ENCODE assay signal across 18 mouse cellular contexts in the genomic region with DNA sequence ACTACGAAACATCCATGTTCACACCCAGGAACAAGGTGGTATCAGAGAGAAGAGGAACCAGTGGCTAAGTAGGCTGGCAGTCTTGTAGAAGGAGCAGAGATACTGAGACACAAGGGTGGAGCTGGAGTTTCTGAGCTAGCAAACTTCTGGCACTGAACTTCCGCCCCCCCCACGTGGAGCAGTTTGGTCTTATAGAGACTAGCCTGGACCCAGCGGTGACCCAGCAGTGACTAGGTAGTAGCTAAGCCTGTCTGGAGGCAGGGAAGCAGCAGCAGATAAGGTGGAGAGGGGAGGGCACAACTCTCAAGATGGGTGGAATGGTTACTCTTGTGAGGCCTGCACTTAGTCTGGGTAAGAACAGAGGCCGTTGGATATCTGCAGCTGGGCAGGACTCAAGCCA. TPM values are rescaled to one million over a fixed set of nuclear protein-coding genes. Genes with fewer than 3 reads are reported as not detected.
DNase-seq lines count a peak whose midpoint lies in the region; ATAC-seq lines count a peak whose summit lies in the region.
"Had no signal": no experiment of that assay in that cellular context is flagged by ENCODE, and none has a peak within 500 bp of the region (broad histone marks: within the 10 kb centered on the region; RNA-seq: fewer than 3 reads in every experiment).

No protein-coding gene starts in this region.

- H3K36me3 ChIP-seq in heart, embryonic 13.5 days, result peaks cover 20% of the 10 kb centered on the region
- H3K36me3 ChIP-seq in neural tube, embryonic 13.5 days, result peaks cover 8% of the 10 kb centered on the region
- H3K36me3 ChIP-seq in liver, embryonic 11.5 days (ENCODE audit: control insufficient read depth, insufficient read depth, low read length), result no peaks in the 10 kb centered on the region
- H3K36me3 ChIP-seq: hindbrain, embryonic 15.5 days had no signal

- peaks cover 70% of the 10 kb centered on the region for H3K4me1 ChIP-seq in heart, embryonic 13.5 days
- H3K4me1 ChIP-seq in neural tube, embryonic 13.5 days (replicated peaks), result peaks cover 78% of the 10 kb centered on the region
- peaks cover 33% of the 10 kb centered on the region for H3K4me1 ChIP-seq in liver, embryonic 11.5 days (replicated peaks; ENCODE audit: control insufficient read depth, insufficient read depth, low read length)

- intact Hi-C loops in heart, postnatal 36 days (cut with DNase I), result no loop called here

- H3K4me2 ChIP-seq in heart, embryonic 13.5 days, result no peak overlapping the region
- H3K4me2 ChIP-seq in neural tube, embryonic 13.5 days, result no peak overlapping the region
- no peak overlapping the region for H3K4me2 ChIP-seq in liver, embryonic 11.5 days
- H3K4me2 ChIP-seq: embryonic facial prominence, embryonic 15.5 days; heart, embryonic 15.5 days; hindbrain, embryonic 15.5 days had no signal

- no peaks in the 10 kb centered on the region for H3K9me3 ChIP-seq in heart, embryonic 13.5 days
- H3K9me3 ChIP-seq in neural tube, embryonic 13.5 days, result no peaks in the 10 kb centered on the region
- no peaks in the 10 kb centered on the region for H3K9me3 ChIP-seq in liver, embryonic 11.5 days (ENCODE audit: control insufficient read depth, low read length)
- H3K9me3 ChIP-seq: embryonic facial prominence, embryonic 15.5 days; heart, embryonic 15.5 days; hindbrain, embryonic 15.5 days had no signal

- H3K4me3 ChIP-seq in heart, embryonic 13.5 days, result no peak overlapping the region
- H3K4me3 ChIP-seq in neural tube, embryonic 13.5 days, result no peak overlapping the region
- no peak overlapping the region for H3K4me3 ChIP-seq in liver, embryonic 11.5 days (ENCODE audit: low read depth, low read length)
- H3K4me3 ChIP-seq: embryonic facial prominence, embryonic 15.5 days; heart, embryonic 15.5 days; hindbrain, embryonic 15.5 days had no signal

- H3K27me3 ChIP-seq in heart, embryonic 13.5 days (replicated peaks), result no peaks in the 10 kb centered on the region
- no peaks in the 10 kb centered on the region for H3K27me3 ChIP-seq in neural tube, embryonic 13.5 days
- no peaks in the 10 kb centered on the region for H3K27me3 ChIP-seq in liver, embryonic 11.5 days (replicated peaks; ENCODE audit: control insufficient read depth, insufficient read depth, low read length)
- H3K27me3 ChIP-seq: embryonic facial prominence, embryonic 15.5 days; heart, embryonic 15.5 days; hindbrain, embryonic 15.5 days had no signal

- peak overlapping the region; percentile 41 for H3K9ac ChIP-seq in heart, embryonic 13.5 days
- 0 out of 2 replicates have a peak overlapping the region, but pooled peaks have one; percentile 18 for H3K9ac ChIP-seq in neural tube, embryonic 13.5 days
- H3K9ac ChIP-seq in liver, embryonic 11.5 days (ENCODE audit: low read depth, low read length), result no peak overlapping the region
- H3K9ac ChIP-seq: embryonic facial prominence, embryonic 15.5 days; heart, embryonic 15.5 days; hindbrain, embryonic 15.5 days had no signal

- 57% methylated on average over 5 of the region's 5 CpGs for WGBS in heart, embryonic 13.5 days
- WGBS in neural tube, embryonic 13.5 days, result 82% methylated on average over 5 of the region's 5 CpGs
- 58% methylated on average over 5 of the region's 5 CpGs for WGBS in liver, embryonic 11.5 days

- DNase-seq in heart, postnatal 36 days, result no peak
- no peak for DNase-seq in neural tube, embryonic 10.5 days (ENCODE audit: extremely low spot score, low spot score)
- no peak for DNase-seq in liver, embryonic 11.5 days (ENCODE audit: low spot score)
- no peak for DNase-seq in left cerebral cortex, adult 9 months (ENCODE audit: low spot score in 2 of 2)
- no peak for DNase-seq in frontal cortex, postnatal 25 days (ENCODE audit: low spot score in 2 of 2)
- DNase-seq: cerebellum, adult 9-11 months; gastrocnemius, postnatal 25 days; kidney, adult 2 months; kidney, postnatal 25 days; layer of hippocampus, adult 9-11 months; lung, postnatal 10 days; thymus, postnatal 36 days had no signal

- no peak overlapping the region for H3K27ac ChIP-seq in heart, embryonic 13.5 days (replicated peaks)
- H3K27ac ChIP-seq in neural tube, embryonic 13.5 days (replicated peaks), result no peak overlapping the region; the same call in 1 of the 2 replicates
- 0 out of 2 replicates have a peak overlapping the region, but pooled peaks have one; percentile 26 for H3K27ac ChIP-seq in liver, embryonic 11.5 days (ENCODE audit: low read depth, low read length)
- H3K27ac ChIP-seq: embryonic facial prominence, embryonic 15.5 days had no signal

- ATAC-seq in heart, embryonic 13.5 days (ENCODE audit: extremely low read depth, insufficient number of reproducible peaks, low FRiP score, low TSS enrichment), result 0 out of 2 replicates have a peak, but pooled peaks have one; percentile 1
- ATAC-seq in neural tube, embryonic 13.5 days (ENCODE audit: low read depth), result no peak
- peak; percentile 58 for ATAC-seq in liver, embryonic 11.5 days (replicated peaks; ENCODE audit: low FRiP score)
- ATAC-seq in megakaryocyte-erythroid progenitor cell, adult 5-6 weeks (replicated peaks; ENCODE audit: low FRiP score, low TSS enrichment, poor library complexity, severe bottlenecking), result peak; percentile 65

RNA-seq across cellular contexts. Expression of a gene that starts 8.1 kb away (rescaled TPM):
- 14.4 and 14.6 TPM in 2 replicates for polyA plus RNA-seq in heart, embryonic 13.5 days (2015; fragmentation: Nextera tagmentation; extraction: Ambion mirVana)
- total RNA-seq in heart, postnatal 36 days (2021), result 10 to 100 TPM; 11.0 to 11.6 TPM
- polyA plus RNA-seq in neural tube, embryonic 13.5 days (2015; fragmentation: Nextera tagmentation; extraction: Ambion mirVana), result 12.4 and 13.0 TPM in 2 replicates
- polyA plus RNA-seq in liver, embryonic 11.5 days (2014; fragmentation: Nextera tagmentation; extraction: Ambion mirVana), result 15.2 and 15.4 TPM in 2 replicates
- 20.4 and 22.0 TPM in 2 replicates for total RNA-seq in megakaryocyte-erythroid progenitor cell, adult 5-6 weeks (2014; fragmentation: Nextera tagmentation)
- total RNA-seq in megakaryocyte-erythroid progenitor cell, adult 5-6 weeks (2017), result 6.0 and 16.3 TPM in 2 replicates

RNA-seq across cellular contexts. Expression of a gene that starts 48.4 kb away (rescaled TPM):
- polyA plus RNA-seq in heart, embryonic 13.5 days (2015; fragmentation: Nextera tagmentation; extraction: Ambion mirVana), result 87.9 and 91.2 TPM in 2 replicates
- total RNA-seq in heart, postnatal 36 days (2021), result 10 to 100 TPM; 45.5 to 54.4 TPM
- 127 and 131 TPM in 2 replicates for polyA plus RNA-seq in neural tube, embryonic 13.5 days (2015; fragmentation: Nextera tagmentation; extraction: Ambion mirVana)
- 126 and 130 TPM in 2 replicates for polyA plus RNA-seq in liver, embryonic 11.5 days (2014; fragmentation: Nextera tagmentation; extraction: Ambion mirVana)
- total RNA-seq in megakaryocyte-erythroid progenitor cell, adult 5-6 weeks (2014; fragmentation: Nextera tagmentation), result 44.7 and 73.5 TPM in 2 replicates
- total RNA-seq in megakaryocyte-erythroid progenitor cell, adult 5-6 weeks (2017), result 135 and 166 TPM in 2 replicates
